Mouse (Mus musculus) embryonic stem cell, embryonic (primary cell): ENCODE data around the gene Mosmo.

Experiments used
- CTCF ChIA-PET, 4 experiments: fragments of 300-600 bp in 2 of 4; fragments of 350-600 bp in 2 of 4; sonication (Branson Sonifier 250); formaldehyde crosslinking; loops; one replicate each; lab custom pipeline; 2022; ENCODE audit warnings: inconsistent platforms in 2 of 4; lab: Charles Lee
- POLR2A ChIA-PET, 4 experiments: fragments of 300-600 bp in 2 of 4; fragments of 350-600 bp in 2 of 4; sonication (Branson Sonifier 250); formaldehyde crosslinking; loops; one replicate each; lab custom pipeline; 2022; ENCODE audit warnings: antibody characterized with exemption in 4 of 4, inconsistent platforms in 1 of 4; lab: Charles Lee

The Mosmo gene

DNA sequence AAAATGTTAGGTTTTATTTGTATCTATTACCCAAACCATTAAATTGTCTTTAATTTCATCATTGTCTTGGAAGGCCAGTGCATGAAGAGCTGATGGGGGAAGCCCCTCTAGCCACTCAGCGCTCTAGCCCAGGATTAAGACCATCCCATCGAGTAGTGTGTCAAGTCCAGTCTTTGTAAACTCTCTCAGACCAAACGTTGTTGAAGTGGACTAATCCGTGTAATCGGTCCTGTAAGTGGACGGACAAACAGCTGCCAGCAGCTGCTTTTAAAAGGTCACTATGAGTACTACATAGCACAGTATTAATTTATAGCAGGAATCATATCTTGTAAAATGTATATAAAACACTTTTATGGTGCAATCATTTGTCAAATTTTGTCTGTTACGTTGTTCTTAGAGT lies 55.5 kb downstream of the Mosmo start:
- POLR2A ChIA-PET: interaction anchor here in 1 of 4 experiments (0.6 kb wide), 2 partner anchors 14 to 113 kb away, joined by 3 to 4 read pairs; no protein-coding TSS in a partner anchor
- CTCF ChIA-PET: no interaction called here

DNA sequence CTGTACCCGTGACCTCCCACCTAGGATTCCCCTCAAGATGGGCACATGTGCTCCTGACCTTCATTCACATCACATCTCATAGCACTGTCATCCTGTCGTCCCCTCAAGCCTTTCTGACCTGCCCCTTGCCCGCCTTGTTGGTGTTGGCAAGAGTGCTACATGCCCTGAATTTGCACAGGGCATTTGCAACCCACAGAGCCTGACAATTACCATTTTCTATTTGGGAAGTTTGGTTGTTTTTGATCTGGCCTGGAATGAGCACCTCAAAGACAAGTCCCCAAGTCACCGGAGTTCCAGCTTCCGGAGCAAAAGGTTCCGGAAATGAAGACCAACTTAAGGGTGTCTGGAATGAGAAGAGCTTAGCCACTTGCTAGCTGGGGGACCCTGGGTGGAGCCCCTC lies 61.6 kb downstream of the Mosmo start, which contains the start of gene Vwa3a:
Gene Vwa3a (plus strand): TSS at position 301 of the 400 bp plus-strand sequence.
- ChIA-PET CTCF (interaction anchor here in 2 of 4 experiments (0.7 to 4.0 kb wide), 5 partner anchors 9 to 97 kb away, joined by 3 to 17 read pairs (median 6); no protein-coding TSS in a partner anchor), POLR2A (interaction anchor here in 3 of 4 experiments (0.7 to 7.6 kb wide), 26 partner anchors 10 to 581 kb away, joined by 3 to 57 read pairs (median 6); partner anchors contain the start of genes Eef2k (in 1 of the 3) and Uqcrc2 (in 1 of the 3))

DNA sequence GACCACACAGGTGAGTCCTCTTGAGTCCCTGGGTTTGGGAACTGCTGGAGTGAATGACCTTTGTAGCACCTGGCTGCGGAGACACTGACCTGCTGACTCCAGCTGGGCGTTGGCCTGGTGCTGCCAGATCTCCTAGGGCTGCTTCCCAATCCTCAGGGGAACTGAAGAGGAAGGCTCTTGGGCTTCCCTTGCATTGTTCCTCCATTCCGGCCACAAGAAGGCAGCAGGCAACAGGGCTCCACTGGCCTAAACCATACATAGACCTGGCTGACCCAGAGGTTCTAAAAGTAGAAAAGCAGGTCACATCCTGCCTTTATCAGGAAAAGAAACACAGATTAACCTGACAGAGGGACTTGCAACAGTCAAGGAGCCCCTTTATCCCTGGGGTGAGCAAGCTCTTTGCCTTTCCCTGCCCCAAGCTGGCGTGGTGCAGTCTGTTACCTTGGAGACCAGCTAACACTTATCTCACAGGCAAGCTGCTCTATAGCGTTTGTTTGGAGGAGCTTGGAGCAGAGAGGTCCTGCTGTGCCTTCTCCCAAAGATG lies 62.2 kb downstream of the Mosmo start:
- POLR2A ChIA-PET: interaction anchor here in 3 of 4 experiments (0.5 to 7.6 kb wide), 26 partner anchors 10 to 280 kb away, joined by 3 to 57 read pairs (median 6); partner anchors contain the start of genes Eef2k (in 1 of the 3), Mfsd13b (in 1 of the 3) and Uqcrc2 (in 1 of the 3)
- CTCF ChIA-PET: interaction anchor here in 3 of 4 experiments (0.6 to 4.0 kb wide), 6 partner anchors 8 to 97 kb away, joined by 3 to 17 read pairs (median 4); no protein-coding TSS in a partner anchor

DNA sequence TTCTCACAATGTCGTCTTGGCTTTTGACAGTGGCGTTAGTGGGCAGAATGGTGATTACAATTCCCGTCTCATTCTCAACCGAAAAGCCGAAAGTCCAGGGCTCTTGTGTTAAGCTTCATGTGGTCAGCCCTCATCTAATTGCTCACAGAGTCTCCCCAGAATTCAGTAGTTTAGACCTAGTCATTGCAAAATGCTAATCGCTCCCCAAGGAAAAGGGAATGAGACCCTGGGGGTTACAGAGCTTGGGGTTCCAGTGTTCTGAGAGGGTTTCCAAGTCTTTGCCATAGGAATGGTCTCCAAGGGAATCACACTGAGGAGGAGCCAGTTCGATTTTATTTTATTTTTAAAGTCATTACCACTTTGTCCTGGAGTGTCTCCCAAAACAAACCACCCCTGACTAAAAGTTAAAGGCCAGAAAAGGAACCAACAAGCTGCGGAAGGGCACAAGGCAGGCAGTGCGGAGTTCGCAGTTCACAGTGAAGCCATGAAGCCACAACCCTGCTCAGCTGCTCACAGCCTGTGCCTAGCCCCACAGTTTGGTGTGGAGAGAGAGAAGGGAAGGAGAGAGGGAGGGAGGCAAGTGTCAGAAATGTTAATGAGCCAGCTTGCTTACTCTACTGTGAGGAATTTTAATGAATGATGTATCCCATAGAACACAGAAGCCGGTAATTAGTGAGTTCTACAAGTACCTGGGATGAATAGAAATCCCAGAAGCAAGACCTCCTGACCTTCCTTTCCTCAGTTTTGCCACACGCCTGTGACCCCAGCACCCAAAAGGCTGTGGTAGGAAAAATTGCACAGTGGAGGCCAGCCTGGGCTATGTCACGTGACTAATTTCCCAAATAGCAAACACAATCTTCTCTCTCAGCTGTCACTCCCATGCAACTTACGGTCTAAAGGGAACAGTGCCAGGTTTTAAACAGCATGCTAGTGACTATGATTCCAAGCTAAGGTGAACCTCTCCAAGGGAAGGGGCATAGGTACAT lies 66.2 kb downstream of the Mosmo start:
- ChIA-PET POLR2A (interaction anchor here in 2 of 4 experiments (0.8 to 1.4 kb wide), 5 partner anchors 12 to 65 kb away, joined by 3 to 4 read pairs (median 4); no protein-coding TSS in a partner anchor), CTCF (interaction anchor here in 3 of 4 experiments (0.6 to 1.1 kb wide), 3 partner anchors 10 to 77 kb away, joined by 3 read pairs; no protein-coding TSS in a partner anchor)

DNA sequence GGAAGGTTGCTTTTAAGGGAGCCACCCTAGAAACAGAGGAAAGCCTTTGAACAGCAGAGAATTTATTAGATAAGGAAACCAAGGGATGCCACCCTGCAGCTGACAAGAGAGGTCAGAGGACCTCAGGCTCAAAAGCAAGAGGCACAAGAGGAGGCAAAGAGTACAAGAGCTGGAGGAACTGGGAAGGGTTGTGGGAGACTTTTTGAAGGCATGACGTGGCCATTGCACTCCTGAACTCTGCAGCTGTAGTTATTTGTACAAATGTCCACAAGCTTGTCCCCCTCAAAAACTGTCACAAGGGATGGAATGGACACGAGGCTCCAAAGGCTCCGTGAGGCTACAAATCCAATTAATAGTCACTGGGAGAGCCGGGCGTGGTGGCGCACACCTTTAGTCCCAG lies 67.2 kb downstream of the Mosmo start:
- CTCF ChIA-PET: interaction anchor here in 3 of 4 experiments (0.6 to 1.1 kb wide), 3 partner anchors 9 to 77 kb away, joined by 3 read pairs; no protein-coding TSS in a partner anchor
- POLR2A ChIA-PET: interaction anchor here in 2 of 4 experiments (0.6 to 1.4 kb wide), 3 partner anchors 23 to 66 kb away, joined by 3 to 4 read pairs (median 3); no protein-coding TSS in a partner anchor

DNA sequence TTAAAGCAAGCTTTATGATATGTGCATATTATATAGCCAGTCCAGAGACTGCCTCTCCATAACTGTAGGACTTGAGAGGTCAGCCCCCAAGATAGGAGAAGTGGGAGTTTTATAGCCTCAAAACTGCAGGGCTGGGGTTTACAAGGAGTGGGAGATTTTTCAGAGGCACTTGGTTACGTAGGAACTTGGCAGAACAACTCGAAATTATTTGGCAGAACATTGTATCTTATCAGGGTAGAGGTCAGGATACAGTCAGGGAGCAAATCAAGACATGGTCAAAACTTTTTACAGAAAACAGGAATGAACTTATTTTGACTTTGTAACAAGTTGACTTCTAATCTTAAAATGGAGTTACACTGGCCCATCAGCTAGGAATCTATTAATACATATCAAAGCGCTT lies 68.6 kb downstream of the Mosmo start:
- ChIA-PET CTCF (interaction anchor here in 1 of 4 experiments (1.0 kb wide), 1 partner anchor 83 kb away, joined by 3 read pairs; no protein-coding TSS in a partner anchor), POLR2A (interaction anchor here in 1 of 4 experiments (0.6 to 1.2 kb wide), 2 partner anchors 14 to 245 kb away, joined by 3 read pairs; no protein-coding TSS in a partner anchor)

DNA sequence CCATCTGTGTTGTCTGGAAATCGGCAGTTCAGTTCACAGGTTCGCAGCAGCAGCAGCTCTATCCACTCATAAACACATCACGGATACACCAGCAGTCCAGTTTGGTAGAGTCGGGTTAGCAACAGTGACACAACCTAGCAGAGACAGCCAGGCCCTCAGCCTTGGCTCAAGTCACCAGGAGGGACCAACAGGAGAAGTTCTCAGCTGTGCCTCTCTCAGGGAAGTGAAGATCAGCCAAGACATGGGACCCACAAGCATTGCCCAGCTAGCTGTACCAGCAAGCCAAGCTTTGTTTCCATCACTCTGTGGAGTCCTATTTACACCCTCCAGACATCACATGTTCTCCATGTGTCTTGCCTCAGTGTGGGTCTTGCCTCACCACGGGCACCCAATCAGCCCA lies 69.4 kb downstream of the Mosmo start:
- CTCF ChIA-PET: interaction anchor here in 1 of 4 experiments (1.0 kb wide), 1 partner anchor 82 kb away, joined by 3 read pairs; no protein-coding TSS in a partner anchor
- POLR2A ChIA-PET: interaction anchor here in 1 of 4 experiments (0.6 to 1.2 kb wide), 2 partner anchors 15 to 244 kb away, joined by 3 read pairs; no protein-coding TSS in a partner anchor

DNA sequence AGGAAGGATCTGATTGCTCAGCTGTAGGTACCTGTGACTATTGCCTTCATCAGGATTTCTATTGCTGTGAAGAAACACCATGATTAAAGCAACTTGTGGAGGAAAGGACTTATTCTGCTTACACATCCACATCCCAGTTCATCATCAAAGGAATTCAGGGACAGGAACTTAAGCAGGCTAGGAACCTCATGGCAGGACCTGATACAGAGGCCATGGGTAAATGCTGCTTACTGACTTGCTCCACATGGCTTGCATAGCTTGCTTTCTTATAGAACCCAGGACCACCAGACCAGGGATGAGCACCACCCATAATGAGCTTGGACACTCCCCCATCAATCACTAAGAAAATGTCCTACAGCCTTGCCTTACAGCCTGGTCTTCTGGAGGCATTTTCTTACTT lies 71.1 kb downstream of the Mosmo start:
- ChIA-PET POLR2A (interaction anchor here in 1 of 4 experiments (1.9 kb wide), 1 partner anchor 9 kb away, joined by 9 read pairs; the partner anchor contains the start of gene Vwa3a), CTCF (no interaction called here)

DNA sequence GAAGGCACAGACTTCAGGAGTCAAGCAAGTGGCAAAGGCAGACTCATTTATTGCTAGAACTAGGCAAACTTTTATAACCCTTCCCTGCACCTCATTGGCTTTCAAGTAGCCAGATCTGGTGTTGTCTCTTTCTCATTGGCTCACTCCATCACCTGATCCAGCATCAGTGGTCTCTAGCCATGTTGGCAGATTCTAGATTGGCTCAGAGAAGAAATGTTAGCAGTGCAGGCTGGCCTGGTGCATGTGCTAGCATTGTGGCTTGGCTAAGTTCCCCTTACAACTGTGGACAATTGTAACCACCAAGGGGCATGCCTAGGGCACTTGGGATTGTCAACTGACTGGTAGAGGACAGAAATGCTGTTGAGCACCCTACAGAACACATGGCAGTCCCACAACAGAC lies 73.9 kb downstream of the Mosmo start:
- CTCF ChIA-PET: no interaction called here
- POLR2A ChIA-PET: interaction anchor here in 2 of 4 experiments (0.6 to 1.0 kb wide), 2 partner anchors 14 to 68 kb away, joined by 3 to 5 read pairs; no protein-coding TSS in a partner anchor

DNA sequence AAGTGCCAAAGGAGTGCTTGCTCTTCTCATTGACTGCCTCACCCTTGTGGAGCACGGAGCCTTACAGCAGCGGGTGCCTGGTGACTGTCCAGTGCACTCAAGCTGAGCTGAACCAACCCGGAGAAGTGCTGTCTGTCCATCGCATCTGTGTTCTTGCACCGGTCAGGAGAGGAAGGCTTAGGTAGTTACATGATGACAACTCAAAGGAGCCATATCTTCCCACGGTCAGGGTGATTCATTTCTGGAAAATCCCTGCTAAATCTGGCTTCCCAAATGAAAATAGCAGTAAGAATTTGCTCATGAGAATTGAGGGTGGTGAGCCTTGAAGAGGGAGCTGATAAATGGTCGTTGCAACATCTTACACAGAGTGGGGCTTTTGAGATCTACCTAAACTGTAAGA lies 74.5 kb downstream of the Mosmo start:
- CTCF ChIA-PET: no interaction called here
- POLR2A ChIA-PET: interaction anchor here in 1 of 4 experiments (1.0 kb wide), 1 partner anchor 14 kb away, joined by 3 read pairs; no protein-coding TSS in a partner anchor

DNA sequence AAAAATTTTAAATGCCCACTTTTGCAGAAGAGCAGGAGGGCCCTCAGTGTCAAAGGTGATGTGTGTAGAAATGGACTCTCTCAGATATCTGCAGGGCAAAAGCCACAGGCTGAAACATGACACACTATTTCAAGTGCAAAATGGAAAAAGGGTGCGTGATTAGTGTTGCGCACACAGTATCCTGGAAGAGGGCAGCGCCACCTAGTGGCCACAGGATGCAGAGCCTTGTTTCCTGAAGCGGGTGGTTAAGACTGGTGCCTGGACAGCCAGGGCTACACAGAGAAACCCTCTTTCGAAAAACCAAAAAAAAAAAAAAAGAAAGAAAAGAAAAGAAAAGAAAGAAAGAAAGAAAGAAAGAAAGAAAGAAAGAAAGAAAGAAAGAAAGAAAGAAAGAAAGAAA lies 77.3 kb downstream of the Mosmo start:
- CTCF ChIA-PET: interaction anchor here in 1 of 4 experiments (1.4 kb wide), 1 partner anchor 18 kb away, joined by 3 read pairs; no protein-coding TSS in a partner anchor
- POLR2A ChIA-PET: interaction anchor here in 1 of 4 experiments (0.9 kb wide), 1 partner anchor 11 kb away, joined by 3 read pairs; no protein-coding TSS in a partner anchor

DNA sequence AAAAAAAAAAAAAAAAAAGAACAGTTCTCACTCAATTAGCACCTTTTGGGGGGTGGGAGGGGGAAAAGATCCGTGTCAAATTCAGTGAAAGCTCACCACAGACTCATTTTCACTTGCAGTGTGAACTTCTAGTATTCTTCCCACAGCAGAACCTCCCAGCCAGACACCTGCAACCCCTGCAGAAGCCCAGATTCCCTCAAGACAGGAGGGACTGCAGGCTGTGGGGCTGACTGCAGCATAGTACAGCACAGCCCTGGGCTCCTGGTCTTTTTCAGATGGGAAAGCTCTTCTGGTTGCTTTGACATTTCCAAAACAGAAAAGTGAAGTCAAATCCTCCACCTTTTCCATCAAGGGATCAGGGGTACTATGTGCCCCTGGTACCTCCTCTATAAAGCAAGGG lies 90.0 kb downstream of the Mosmo start:
- CTCF ChIA-PET: interaction anchor here (0.5 to 0.7 kb wide), 5 partner anchors 32 to 1756 kb away, joined by 3 to 6 read pairs (median 4); no protein-coding TSS in a partner anchor
- POLR2A ChIA-PET: interaction anchor here in 1 of 4 experiments (1.3 kb wide), 1 partner anchor 8 kb away, joined by 3 read pairs; no protein-coding TSS in a partner anchor

DNA sequence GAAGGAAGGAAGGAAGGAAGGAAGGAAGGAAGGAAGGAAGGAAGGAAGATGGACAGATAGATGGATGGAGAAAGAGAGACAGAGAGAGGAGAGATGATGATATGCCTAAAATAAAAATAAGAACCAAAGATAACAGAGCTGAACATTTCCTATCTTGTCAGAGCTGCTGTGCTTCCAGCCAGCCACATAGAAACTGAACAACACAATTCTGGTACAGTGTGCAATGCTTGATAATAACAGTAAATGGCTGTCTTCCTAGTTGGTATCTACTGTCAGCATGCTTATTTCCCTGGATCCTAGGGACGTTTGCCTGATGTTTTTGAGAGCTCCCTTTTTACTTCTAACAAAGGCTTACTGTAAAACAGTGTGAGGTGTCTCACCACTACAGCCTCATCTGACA lies 94.0 kb downstream of the Mosmo start:
- CTCF ChIA-PET: no interaction called here
- POLR2A ChIA-PET: interaction anchor here in 1 of 4 experiments (0.7 kb wide), 1 partner anchor 29 kb away, joined by 3 read pairs; no protein-coding TSS in a partner anchor

DNA sequence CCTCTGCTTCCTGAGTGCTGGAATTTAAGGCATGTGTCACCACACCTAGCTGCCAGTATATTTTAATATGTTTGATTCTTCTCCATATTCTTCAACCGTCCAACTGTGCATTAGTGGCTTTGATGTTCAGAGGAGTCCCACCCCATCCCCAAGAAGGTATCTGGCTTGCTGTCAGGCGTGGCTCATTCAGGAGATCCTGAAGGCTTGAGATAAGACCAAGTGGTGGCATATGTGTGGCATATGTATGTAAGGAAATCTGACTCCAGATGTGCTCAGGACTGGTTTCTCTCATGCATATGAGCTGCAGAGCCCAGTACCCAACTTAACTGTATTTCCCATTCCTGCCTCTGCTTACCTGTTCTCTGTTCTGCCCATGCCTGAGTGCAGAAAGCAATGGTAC lies 100.6 kb downstream of the Mosmo start:
- ChIA-PET CTCF (no interaction called here), POLR2A (interaction anchor here in 1 of 4 experiments (0.7 kb wide), 1 partner anchor 721 kb away, joined by 3 read pairs; no protein-coding TSS in a partner anchor)
